Mouse (Mus musculus): ENCODE results near the gene Irak3. TPM values are rescaled to one million over a fixed set of nuclear protein-coding genes. Genes with fewer than 3 reads are reported as not detected.
"Not testable (repeated sequence)": the region's sequence is repeated elsewhere in the genome, so short reads cannot be mapped to it uniquely, and the experiment has no call there.

The Irak3 gene
- 1 to 10 TPM; 2.2 to 4.7 TPM for total RNA-seq (2021)
- long read RNA-seq, experiment 1, partial matches to known transcripts = 0 of 4 reads
- long read RNA-seq, experiment 1, other reads (novel, unspliced or antisense) = 0 of 4 reads
- long read RNA-seq, experiment 2, partial matches to known transcripts = 2 of 3 reads
- long read RNA-seq, experiment 2, other reads (novel, unspliced or antisense) = 0 of 3 reads

GRCm38 (mm10) chr10:120201961-120202402, at the start of gene Irak3:
Gene Irak3 (minus strand): TSS chr10:120202130.
- peak; percentile 84 to 90 for DNase-seq (ENCODE audit: low spot score in 2 of 2)

GRCm38 (mm10) chr10:120250911-120251683, 49.2 kb upstream of the Irak3 start:
- no peak for DNase-seq (ENCODE audit: low spot score in 2 of 2)

GRCm38 (mm10) chr10:120246994-120247750, 45.2 kb upstream of the Irak3 start:
- DNase-seq (ENCODE audit: low spot score in 2 of 2) = no peak

GRCm38 (mm10) chr10:120245681-120246080, 43.8 kb upstream of the Irak3 start:
- no peak for DNase-seq (ENCODE audit: low spot score in 2 of 2)

- no peak for DNase-seq (ENCODE audit: low spot score in 2 of 2)
These were observed 40.5 kb upstream of the Irak3 start for GRCm38 (mm10) chr10:120242421-120242820.

- DNase-seq (ENCODE audit: low spot score in 2 of 2) = no peak
These were observed 37.5 kb upstream of the Irak3 start for GRCm38 (mm10) chr10:120239476-120239875.

- no peak for DNase-seq (ENCODE audit: low spot score in 2 of 2)
These were observed 36.3 kb upstream of the Irak3 start for GRCm38 (mm10) chr10:120238241-120238640.

GRCm38 (mm10) chr10:120236855-120237254, 34.9 kb upstream of the Irak3 start:
- DNase-seq (ENCODE audit: low spot score in 2 of 2) = no peak

GRCm38 (mm10) chr10:120233655-120234367, 31.9 kb upstream of the Irak3 start:
- peak; percentile 46 to 56 for DNase-seq (ENCODE audit: low spot score in 2 of 2)

- peak; percentile 55 to 68 for DNase-seq (ENCODE audit: low spot score in 2 of 2)
These were observed 29.8 kb upstream of the Irak3 start for GRCm38 (mm10) chr10:120231718-120232117.

- peak; percentile 81 to 83 for DNase-seq (ENCODE audit: low spot score in 2 of 2)
These were observed 25.1 kb upstream of the Irak3 start, which contains the start of gene Llph for GRCm38 (mm10) chr10:120226871-120227661. Gene Llph (plus strand): TSS chr10:120227070.

- no peak for DNase-seq (ENCODE audit: low spot score in 2 of 2)
These were observed 18.8 kb upstream of the Irak3 start for GRCm38 (mm10) chr10:120220776-120221175.

GRCm38 (mm10) chr10:120219578-120220359, 17.8 kb upstream of the Irak3 start:
- DNase-seq (ENCODE audit: low spot score in 2 of 2) = no peak

GRCm38 (mm10) chr10:120218996-120219395, 17.1 kb upstream of the Irak3 start:
- no peak for DNase-seq (ENCODE audit: low spot score in 2 of 2)

- DNase-seq (ENCODE audit: low spot score in 2 of 2) = not testable (repeated sequence)
These were observed 15.2 kb upstream of the Irak3 start for GRCm38 (mm10) chr10:120217099-120217498.

GRCm38 (mm10) chr10:120210096-120210495, 8.2 kb upstream of the Irak3 start:
- no peak for DNase-seq (ENCODE audit: low spot score in 2 of 2)

GRCm38 (mm10) chr10:120209539-120209925, 7.6 kb upstream of the Irak3 start:
- DNase-seq (ENCODE audit: low spot score in 2 of 2) = no peak

GRCm38 (mm10) chr10:120208575-120209538, 6.9 kb upstream of the Irak3 start:
- DNase-seq (ENCODE audit: low spot score in 2 of 2) = peak; percentile 81 to 82
